Mouse (Mus musculus) E14TG2a.4 (cell line): Measurements from ENCODE around the gene Pars2.

Source experiments
- CTCF ChIP-seq: conservative IDR thresholded peaks from 2 replicates; pipeline ENCODE4 v1.5.1; 2014; ENCODE audit warnings: low read length
- POU5F1 ChIP-seq: IDR thresholded peaks from 2 replicates; pipeline ENCODE4 v1.6.1; 2014; ENCODE audit warnings: low read length, borderline replicate concordance

DNA sequence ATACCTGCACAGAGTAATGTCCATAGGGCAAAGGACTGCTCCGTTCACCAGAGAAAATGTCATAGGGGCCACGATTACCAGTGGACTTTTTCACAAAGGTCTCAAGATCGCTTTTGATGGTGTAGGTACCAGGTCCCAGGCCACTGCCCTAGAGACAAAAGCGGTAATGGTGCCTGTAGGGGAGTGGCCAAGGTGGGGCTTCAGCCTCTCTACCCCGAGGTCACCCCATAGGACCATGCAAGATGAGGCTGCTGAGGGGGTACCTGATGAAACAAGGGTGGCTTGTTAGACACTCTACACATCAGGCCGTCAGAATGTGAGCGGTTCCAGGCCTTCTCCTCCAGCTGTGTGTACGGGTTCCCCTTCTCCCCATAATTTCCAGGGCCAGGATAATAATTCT is 37.8 kb upstream of the Pars2 start:
- TF ChIP-seq CTCF (no peak), POU5F1 (no peak)
